Mouse (Mus musculus): ENCODE measurements around the gene Vav2. TPM values are rescaled to one million over a fixed set of nuclear protein-coding genes. Genes with fewer than 3 reads are reported as not detected.

Gene Vav2
- total RNA-seq, 2 experiments from 2014 or later, result 23.1 to 31.9 TPM

DNA sequence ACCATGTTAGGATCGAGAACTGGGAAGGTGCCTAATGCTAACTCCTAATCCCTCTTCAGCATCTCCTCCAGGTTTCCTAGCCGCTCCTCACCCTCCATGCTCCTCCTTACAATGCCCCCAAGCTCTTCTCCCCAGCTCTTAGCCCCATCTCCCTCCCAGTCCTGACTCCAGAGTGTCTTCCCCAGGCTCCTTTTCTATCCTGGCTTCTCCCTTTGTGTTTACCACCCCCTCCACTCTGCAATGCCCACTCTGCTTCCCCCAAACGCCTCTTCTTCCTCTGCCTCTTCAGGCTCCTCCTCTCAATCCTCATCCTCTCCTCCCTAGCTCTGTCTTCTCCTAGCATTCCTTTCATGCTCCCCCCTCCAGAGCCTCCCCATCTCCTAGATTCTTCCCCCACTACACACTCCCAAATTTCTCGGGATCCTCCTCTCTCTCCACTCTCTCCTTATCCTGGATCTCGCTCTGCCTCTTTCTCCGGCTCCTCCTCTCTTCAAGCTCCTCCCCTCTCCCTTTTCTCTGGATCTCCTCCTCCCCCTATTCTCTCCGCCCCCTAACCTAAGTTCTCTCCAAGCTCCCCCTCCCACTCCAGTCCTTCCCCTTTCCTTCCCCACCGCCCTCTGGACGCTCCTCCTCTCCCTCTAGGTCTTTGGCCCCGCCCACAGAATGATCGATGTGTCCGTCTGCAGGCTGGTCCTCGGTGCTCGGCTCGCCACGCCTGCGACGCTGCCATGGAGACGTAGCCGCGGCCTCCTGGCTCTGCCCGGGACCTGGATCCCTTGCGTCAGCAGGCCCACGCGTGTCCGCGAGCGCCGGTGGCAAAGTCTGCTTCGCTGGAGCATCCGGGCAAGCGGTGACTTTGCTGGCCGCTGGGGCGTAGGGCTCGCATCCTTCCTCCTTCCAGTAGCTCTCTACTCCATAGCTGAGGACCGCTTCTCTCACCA is 15.2 kb upstream of the Vav2 start, which contains the start of gene Brd3os:
TSS of gene Brd3os (plus strand) at position 558 of the 941 bp plus-strand sequence.
- DNase-seq, result peak; percentile 97 to 98

GRCm38 (mm10) chr2:27438281-27438680 is 11.4 kb upstream of the Vav2 start:
- peak; percentile 49 to 70 for DNase-seq

DNA sequence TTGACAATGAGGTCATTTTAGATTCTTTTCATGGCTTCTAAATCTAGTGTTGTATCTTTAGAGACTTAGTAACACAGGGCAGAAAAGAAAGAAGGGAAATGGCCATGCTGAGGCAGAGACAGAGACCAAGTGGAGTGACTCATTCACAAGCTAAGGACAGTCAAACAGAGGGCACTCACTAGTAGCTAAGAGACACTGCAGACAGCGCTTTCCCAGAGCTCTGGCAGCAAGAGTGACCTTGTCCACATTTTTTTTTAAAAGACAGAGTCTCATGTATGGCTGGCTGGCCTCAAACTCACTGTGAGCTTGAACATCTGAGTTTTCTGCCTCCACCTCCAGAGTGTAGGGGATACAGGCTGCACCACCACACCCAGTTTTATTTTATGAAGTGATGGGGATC is 11.0 kb upstream of the Vav2 start:
- peak; percentile 47 to 65 for DNase-seq

GRCm38 (mm10) chr2:27432599-27432998 is 5.8 kb upstream of the Vav2 start:
- no peak for DNase-seq

DNA sequence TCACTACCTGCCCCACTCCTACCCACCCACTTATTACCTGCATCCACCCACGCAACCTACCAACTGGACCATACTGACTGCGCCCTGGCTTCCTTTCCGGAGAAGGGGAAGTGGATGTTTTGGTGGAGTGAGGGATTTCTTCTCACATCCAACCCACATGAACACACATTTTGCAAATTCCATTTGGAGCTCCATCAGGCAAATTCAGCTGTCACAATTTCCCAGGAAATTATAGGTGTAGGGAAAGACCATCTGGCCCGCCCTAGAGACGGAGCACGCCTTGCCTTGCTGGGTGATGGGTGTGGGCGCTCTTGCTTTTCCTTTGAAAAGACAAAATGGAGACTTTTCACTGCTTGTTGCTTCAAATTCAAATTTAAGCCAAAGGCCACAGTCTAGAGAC is 3.8 kb upstream of the Vav2 start:
- no peak for DNase-seq

DNA sequence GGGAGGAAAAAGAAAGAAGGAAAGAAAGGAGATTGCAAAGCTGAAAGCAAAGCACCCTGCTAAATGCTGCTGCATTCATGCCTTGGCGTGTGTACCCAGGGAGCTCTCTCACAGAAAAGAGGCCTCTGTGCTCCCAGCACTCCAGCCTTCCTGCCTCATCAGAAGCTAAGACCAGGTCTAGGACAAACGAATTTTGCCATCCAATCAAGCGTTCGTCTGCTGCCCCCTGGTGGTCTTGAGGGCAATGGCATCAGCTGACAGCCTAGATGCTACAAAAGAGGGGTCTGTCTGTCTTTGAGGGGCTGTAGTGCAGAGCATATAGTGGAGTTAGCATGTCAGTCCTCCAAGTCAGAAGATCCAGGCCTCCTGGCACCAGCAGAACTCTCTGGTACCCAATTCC is 1.2 kb upstream of the Vav2 start:
- peak; percentile 85 to 91 for DNase-seq

- peak; percentile 75 to 79 for DNase-seq
Observed at GRCm38 (mm10) chr2:27426406-27426854, 403 bp downstream of the Vav2 start.

GRCm38 (mm10) chr2:27425751-27426405 is 955 bp downstream of the Vav2 start:
- DNase-seq, result peak; percentile 33 to 62

DNA sequence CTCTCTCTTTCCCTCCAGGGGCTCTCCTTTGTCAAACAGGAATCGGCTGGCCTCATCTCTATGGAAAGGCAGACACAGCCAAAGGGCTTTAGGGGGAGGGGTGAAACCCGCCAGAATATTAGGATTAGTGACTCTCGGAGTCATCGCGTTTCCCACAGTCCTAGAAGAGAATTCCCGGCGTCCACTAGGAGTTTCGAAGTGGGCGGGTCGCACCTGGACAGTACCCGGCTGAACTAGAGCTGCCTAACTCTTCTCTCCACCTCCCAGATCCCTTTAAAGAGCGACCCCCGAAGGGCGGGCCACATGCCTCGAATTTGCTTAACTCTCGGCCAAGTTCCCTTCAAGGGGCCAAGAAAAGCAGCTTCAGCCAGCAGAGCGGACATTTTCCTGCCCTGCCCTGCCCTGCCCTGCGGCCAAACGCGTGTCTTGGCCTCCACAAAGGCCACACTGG is 1.6 kb downstream of the Vav2 start:
- peak in 1 of 2 experiments; percentile 48 for DNase-seq

DNA sequence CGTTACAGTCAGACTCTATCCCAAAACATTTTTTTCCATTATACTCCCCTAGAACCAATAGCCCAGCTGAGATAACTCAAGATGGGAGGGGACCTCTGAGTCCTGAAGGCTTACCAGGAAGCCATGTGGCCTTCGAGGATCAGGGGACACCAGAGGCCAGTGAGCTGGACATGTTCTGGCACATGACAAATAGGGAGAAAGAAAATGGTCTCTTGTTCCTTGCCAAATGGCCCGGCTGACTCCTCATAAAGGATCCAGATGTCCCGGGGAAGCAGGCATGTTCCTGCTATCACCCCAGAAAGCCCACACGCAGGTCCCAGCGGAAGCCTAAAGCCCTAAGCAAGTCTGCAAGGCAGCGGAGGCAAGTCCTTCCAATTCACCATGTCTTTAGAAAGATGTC is 3.2 kb downstream of the Vav2 start:
- DNase-seq, result no peak

- peak in 1 of 2 experiments; percentile 71 for DNase-seq
Observed at GRCm38 (mm10) chr2:27421293-27422068, 5.4 kb downstream of the Vav2 start.

GRCm38 (mm10) chr2:27418577-27419070 is 8.2 kb downstream of the Vav2 start:
- DNase-seq, result no peak

- no peak for DNase-seq
Observed at GRCm38 (mm10) chr2:27417648-27418153, 9.1 kb downstream of the Vav2 start.

DNA sequence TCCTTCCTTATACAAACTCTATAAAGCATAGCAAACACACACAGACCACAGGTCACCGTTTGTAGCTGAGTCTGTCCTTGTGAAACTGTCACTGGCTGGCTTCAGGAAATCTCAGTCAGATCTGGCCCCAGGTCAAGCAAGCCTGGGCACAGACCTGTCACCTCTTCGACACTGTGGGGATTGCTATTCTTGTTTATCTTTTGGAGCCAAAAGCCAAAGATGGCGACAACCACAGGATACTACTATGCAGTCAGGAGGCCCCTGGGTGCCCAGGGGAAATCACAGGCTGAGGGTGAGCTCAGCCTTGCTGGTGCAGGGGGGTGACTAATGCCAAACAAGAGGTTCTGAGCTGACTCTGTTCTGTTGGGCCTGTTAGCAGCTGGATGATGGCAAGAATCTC is 10.4 kb downstream of the Vav2 start:
- DNase-seq, result peak in 1 of 2 experiments; percentile 61

DNA sequence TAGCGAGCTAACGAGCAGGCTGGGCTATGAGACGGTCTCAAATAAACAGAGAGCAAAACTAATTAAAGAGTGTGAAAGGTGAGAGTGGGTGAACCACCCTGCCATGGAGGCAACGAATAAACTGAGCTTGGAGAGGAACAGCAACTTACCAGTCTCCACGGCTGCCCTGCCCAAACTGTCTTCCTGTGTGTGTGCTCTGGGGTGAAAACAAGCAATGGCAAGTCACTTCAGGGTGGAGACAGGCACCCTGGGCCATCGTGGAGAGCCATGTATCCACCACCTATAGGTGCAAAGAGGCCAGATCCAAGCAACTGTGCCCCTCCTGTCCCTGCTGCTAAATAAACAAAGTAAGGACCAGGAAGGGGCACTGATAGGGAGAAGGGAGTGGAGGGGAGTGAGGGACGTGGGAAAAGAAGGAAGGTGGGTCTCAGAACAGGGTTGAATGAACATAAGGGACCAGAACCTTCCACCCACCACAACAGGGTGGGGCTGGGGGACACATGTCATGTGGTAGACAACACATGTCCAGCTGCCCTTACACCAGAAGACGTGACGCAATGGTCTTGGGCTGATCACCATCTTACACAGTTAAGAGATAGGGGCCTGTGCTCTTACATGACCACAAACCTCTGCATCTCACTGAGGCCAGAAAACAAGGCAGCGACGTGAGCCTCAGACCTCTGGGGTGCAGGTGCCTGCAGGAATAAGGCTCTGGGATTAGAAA is 11.6 kb downstream of the Vav2 start:
- no peak for DNase-seq

GRCm38 (mm10) chr2:27413936-27414657 is 12.7 kb downstream of the Vav2 start:
- DNase-seq, result no peak

GRCm38 (mm10) chr2:27413582-27413935 is 13.3 kb downstream of the Vav2 start:
- DNase-seq, result no peak

- DNase-seq, result no peak
Observed at GRCm38 (mm10) chr2:27412245-27412800, 14.5 kb downstream of the Vav2 start.

- no peak for DNase-seq
Observed at GRCm38 (mm10) chr2:27411688-27412174, 15.1 kb downstream of the Vav2 start.
